Mouse (Mus musculus): ENCODE data around the gene Gucy2g.

Gucy2g gene

DNA sequence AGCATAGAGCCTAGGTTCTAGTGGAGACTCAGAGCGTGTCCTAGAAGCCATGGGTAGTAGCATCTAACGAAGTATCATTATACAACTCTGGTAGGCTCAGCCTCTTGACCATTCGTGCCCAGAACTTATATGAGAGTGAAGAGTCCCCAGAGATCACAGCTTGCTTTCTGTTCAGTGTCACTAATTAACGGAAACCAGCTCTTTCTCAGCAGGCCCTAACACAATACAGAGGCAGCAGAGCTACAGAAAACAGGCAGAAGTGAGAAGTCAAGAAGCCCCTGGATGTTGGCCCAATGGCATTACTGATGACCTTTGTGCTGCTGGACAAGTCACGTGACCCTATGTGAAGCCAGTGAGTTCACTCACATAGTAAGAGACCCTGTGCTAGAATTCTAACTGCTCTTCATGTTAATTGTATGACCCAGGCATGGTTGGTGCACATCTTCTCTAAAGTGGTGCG, at the start of gene Gucy2g:
Gene Gucy2g (minus strand): TSS at position 51 of the 460 bp plus-strand sequence.
- no peak for DNase-seq (ENCODE audit: low read depth, low spot score)

- DNase-seq (ENCODE audit: low read depth, low spot score) = no peak
Measured at GRCm38 (mm10) chr19:55288974-55289373, 47.9 kb upstream of the Gucy2g start.

DNA sequence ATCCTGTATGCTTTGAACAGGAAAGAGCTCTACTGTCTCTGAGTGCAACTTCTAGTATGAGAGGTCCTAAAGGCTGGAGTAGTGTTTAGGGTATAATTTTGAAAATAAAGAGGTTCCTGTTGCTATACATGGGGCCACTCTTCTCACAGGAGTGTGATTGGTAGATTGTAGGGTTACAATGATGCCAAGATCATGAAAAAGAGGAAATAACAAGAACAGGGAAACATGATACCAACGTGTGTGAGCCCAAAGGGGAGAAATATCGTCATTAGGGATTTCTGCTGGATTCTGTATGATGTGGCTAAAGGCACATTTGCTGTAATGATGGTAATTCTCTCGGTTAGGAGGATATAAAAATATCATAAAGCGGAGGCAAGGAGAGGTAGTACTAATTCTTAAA, 45.0 kb upstream of the Gucy2g start:
- DNase-seq (ENCODE audit: low read depth, low spot score) = no peak

DNA sequence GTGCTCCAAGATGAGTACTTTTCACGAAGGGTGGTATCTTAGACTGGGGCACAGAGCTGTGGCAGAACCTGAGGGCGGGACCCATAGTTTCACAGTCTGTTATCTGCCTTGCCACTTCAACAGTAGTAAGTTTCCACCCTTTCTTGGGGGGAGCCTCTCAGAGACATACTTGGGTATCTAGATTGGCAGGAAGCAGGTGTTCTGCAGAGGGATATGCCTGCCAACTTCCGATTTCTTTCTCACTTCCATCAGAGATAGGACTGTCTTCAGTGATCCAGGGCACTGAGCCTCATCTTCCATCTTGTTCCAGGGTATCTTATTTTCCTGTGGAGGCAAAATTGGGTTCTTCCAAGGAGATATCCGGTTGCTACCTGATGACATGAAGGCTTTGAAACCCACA, 43.1 kb upstream of the Gucy2g start:
- DNase-seq (ENCODE audit: low read depth, low spot score) = peak; percentile 6

DNA sequence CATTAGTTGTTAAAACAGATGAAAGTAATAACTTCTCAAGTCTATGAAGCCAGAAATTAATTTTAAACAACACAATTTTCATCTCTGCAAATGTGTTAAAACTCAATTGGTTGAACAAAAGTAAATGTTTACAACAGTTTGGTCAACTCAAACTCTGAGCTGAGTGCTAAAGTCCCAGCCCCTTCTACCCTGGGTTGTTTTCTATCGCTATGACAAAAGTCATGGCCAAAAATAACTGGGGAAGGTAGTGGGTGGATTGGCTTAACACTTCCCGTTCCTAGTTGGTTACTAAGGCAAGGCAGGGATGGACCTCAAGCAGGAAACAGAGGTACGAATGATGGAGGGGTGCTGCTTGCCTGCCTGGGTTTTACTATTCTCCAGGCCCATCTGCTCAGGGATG, 35.7 kb upstream of the Gucy2g start:
- no peak for DNase-seq (ENCODE audit: low read depth, low spot score)

DNA sequence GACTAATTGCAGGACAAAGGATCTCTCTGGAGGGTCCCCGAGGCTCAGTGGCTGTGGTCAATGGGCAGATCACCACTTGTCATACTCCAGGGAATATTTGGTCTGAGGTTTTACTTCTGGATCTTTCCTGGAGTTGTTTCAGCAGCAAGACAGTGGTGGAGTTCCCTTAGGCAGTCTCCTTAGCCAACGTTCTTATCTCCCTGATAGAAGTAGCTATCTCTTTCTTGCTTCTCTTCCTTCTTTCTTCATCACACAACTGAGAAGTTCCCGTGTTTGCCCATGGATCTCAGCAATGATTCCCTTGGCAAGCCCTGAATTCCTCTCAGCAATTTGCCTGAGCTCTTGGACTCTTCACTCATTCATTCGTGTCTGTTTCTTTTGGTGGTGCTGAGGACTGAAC, 35.1 kb upstream of the Gucy2g start:
- no peak for DNase-seq (ENCODE audit: low read depth, low spot score)

- no peak for DNase-seq (ENCODE audit: low read depth, low spot score)
Measured at GRCm38 (mm10) chr19:55273340-55273739, 32.3 kb upstream of the Gucy2g start.

DNA sequence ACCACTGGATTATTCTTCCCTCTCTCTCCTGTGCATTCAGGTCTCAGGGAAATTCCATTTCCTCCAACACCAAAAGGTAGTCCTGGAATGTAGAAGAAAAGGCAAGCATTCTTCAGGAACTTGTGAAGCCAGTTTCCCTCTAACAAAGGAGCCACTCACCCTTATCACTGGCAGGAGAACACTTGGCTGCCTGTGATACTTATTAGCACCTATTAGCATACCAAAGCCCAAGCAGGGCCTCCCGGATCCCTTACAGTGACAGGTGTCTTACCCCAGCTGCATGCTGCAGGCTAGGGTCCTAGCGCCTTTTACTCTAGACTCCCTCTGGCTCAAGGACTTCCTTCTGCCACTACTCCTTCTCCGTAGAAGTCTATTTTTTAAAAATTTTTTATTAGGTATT, 30.4 kb upstream of the Gucy2g start:
- DNase-seq (ENCODE audit: low read depth, low spot score) = no peak

DNA sequence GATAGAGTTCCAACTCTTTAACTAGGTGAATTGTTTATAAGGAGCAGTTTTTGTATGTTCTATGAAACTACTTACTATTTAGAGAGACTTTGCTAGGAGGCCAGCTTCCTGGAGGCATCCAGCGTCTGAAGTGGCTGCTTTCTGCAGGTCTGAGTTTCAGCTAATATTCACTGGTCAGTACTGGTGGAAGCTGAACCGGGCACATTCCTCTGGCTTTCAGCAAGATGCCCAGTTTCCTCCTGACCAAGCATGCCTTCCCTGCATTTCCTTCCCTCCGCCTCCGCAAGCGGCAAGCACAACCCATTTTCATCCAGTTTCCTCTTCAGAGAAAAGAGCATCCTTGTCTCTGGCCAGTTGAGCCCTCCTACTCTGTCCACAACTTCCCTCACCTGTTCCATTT, 28.0 kb upstream of the Gucy2g start:
- DNase-seq (ENCODE audit: low read depth, low spot score) = no peak

DNA sequence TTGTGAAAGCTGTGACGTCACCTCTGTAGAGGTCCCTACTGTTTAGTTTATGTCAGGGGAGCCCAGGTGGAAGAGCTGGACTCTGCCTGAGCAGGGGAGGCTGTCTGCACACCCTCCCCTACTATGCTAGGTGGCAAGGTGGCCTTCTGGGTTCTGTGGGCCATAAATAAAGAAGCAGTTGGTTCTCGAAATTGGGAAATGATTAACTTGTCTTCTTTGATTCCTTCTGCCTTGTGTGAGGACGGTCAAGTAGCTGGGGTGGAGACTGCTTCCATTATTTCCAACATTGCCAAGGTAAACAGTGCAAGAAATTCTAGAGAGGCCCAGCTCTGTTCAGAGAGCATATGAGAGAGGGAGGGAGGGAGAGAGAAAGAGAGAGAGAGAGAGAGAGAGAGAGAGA, 27.1 kb upstream of the Gucy2g start:
- DNase-seq (ENCODE audit: low read depth, low spot score) = no peak

GRCm38 (mm10) chr19:55266786-55267185, 25.8 kb upstream of the Gucy2g start:
- no peak for DNase-seq (ENCODE audit: low read depth, low spot score)

- no peak for DNase-seq (ENCODE audit: low read depth, low spot score)
Measured at GRCm38 (mm10) chr19:55265269-55265668, 24.2 kb upstream of the Gucy2g start.

- DNase-seq (ENCODE audit: low read depth, low spot score) = no peak
Measured at GRCm38 (mm10) chr19:55260389-55261184, 19.6 kb upstream of the Gucy2g start.

DNA sequence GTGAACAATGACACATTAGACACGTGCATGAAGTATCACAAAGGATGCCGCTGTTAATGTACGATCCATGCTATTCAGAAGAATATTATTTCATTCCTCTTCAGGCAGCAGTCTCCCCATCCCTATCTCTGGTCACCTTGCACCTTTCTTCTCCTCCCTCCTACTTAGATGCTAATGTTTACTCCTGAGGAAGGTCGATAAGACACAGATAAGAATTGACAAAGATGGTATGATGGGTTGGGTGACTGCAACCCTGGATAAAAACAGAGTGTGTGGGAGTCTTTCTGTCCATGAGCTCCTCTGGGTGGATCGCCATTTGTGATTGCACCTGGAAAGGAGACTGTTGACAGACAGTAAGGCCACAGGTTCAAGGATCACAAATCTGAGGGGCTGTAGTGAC, 17.5 kb upstream of the Gucy2g start:
- no peak for DNase-seq (ENCODE audit: low read depth, low spot score)

DNA sequence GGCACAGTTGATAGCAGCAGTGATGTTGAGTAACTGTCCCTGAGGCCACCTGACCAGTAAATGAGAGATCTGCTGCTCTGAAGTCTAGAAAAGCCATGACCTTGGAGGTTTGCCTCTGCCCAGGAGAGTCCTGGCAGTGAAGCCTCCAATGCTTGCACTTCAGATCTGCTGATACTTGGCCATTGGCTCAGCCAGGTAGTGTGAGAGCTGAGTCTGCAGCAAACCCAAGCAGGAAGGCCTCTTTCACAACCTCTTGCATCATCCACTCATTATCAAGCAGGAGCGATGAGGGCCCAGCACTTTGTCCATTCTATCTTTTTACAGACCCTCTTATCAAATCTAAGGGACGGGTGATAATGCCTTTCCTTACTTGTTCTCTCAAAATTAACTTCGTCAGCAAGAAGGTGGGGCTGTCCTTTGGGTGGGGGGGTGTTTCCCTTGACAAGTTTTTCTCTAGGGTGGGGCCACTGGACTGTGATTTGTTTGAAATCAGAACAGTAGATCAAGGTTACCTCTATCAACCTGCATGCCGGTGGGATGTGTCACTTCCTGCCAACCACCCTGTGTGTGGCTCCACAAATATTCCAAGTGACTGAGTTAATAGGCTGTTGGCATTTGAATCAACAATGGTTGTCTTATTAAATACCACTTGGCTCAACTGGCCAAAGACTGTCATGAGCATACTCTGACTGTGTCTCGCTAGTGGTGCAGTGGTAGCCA, 16.8 kb upstream of the Gucy2g start:
- DNase-seq (ENCODE audit: low read depth, low spot score) = no peak

DNA sequence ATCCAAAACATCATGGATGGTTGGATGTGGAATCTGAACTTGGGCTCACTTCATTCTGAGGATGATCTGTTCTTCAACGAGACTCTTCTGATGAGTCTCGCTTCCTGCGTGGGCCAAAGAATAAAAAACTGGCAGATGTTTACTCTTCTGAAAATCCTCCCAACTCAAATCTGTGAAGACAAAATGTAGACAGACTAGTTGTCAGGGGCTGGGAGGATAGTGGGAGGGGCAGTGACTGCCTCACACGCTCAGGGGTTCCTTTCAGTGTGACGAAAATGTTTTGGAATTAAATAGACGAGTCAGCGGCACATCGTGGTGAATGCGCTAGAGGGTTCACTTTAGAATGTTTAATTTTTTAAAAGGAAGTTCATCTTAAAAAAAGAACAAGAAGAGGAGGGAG, 15.1 kb upstream of the Gucy2g start:
- DNase-seq (ENCODE audit: low read depth, low spot score) = no peak

DNA sequence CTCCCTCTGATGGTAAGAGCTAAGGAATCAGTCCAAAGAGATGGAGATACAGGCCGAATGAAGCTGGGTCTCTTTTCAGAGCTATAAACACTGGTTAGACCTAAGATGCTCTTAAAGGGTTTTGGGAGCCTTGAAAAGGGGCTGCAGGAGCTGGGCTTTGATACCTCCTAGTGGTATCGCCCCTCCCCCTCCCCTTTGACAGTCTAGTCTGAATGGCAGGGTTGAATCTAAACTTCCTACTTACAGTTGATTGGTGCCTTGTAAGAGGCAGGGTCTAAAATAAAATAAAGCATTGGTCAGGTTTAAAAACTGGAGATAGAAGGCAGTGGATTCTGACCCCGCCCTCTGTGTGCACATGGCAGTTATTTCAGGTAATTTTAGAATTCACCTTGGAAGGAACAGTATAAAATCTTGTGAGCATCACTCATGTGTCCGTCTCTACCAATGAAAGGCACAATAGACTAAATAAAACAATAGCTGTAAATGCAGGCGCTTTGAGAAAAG, 13.5 kb upstream of the Gucy2g start:
- DNase-seq (ENCODE audit: low read depth, low spot score) = no peak

- peak; percentile 48 for DNase-seq (ENCODE audit: low read depth, low spot score)
Measured at GRCm38 (mm10) chr19:55253570-55254441, 12.8 kb upstream of the Gucy2g start.

DNA sequence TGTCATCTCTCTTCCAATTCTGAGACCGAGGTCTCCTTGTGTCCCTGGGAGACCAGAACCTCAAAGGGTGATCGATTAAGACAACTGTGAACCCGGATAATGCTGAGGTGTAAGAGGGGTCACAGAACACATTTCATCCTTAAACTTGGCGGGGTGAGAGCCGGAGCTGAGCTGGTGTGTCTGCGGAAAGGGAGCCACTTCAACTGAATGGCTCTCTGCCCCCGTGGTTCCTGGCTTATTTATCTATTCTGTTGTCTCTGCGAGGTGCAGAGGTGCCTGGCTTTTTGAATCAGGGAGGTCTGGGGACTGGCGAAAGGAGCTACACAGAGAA, 12.2 kb upstream of the Gucy2g start:
- no peak for DNase-seq (ENCODE audit: low read depth, low spot score)

GRCm38 (mm10) chr19:55251383-55252124, 10.5 kb upstream of the Gucy2g start, which contains the start of gene Acsl5:
Gene Acsl5, plus strand, starts transcription at chr19:55251938.
- no peak for DNase-seq (ENCODE audit: low read depth, low spot score)

- no peak for DNase-seq (ENCODE audit: low read depth, low spot score)
Measured at GRCm38 (mm10) chr19:55250451-55250850, 9.4 kb upstream of the Gucy2g start.
